Mouse (Mus musculus) kidney, adult 2 months (tissue): Measurements from ENCODE around the gene Batf3. TPM values are rescaled to one million over a fixed set of nuclear protein-coding genes. Genes with fewer than 3 reads are reported as not detected.
A peak's percentile ranks its signal among the peaks of the same experiment; 100 is the strongest.

Source experiments
- DNase-seq: peaks from one replicate; pipeline ENCODE4 v3.0.0; 2021
- H3K27ac ChIP-seq: fragments of 200-500 bp; 2 replicates; pipeline ENCODE4 v1.5.1; 2012; ENCODE audit warnings: low read depth, low read length, control low read depth, inconsistent platforms; ENCODE audit not compliant: insufficient read depth
- H3K27me3 ChIP-seq: fragments of 200-500 bp; replicated peaks from 2 replicates; pipeline ENCODE4 v1.6.1; 2012; ENCODE audit warnings: mild to moderate bottlenecking, moderate library complexity, low read length, inconsistent platforms; ENCODE audit not compliant: control insufficient read depth, insufficient read depth
- H3K36me3 ChIP-seq: fragments of 200-500 bp; 2 replicates; pipeline ENCODE4 v1.6.1; 2012; ENCODE audit warnings: mild to moderate bottlenecking, moderate library complexity, low read length, inconsistent platforms; ENCODE audit not compliant: control insufficient read depth, insufficient read depth
- H3K4me1 ChIP-seq: fragments of 200-500 bp; 2 replicates; pipeline ENCODE4 v1.6.1; 2011; ENCODE audit warnings: low read length; ENCODE audit not compliant: control insufficient read depth, insufficient read depth
- H3K4me3 ChIP-seq: fragments of 200-500 bp; 2 replicates; pipeline ENCODE4 v1.5.1; 2011; ENCODE audit warnings: mild to moderate bottlenecking, low read depth, low read length, control low read depth; ENCODE audit not compliant: insufficient read depth
- CTCF ChIP-seq: fragments of 200-500 bp; conservative IDR thresholded peaks from 2 replicates; pipeline ENCODE4 v1.5.1; 2011; ENCODE audit warnings: low read depth, mild to moderate bottlenecking, control low read depth, low read length, moderate library complexity, mixed read lengths; ENCODE audit not compliant: insufficient read depth, insufficient read length
- POLR2A ChIP-seq: fragments of 200-500 bp; IDR thresholded peaks from one replicate; pipeline ENCODE4 v1.6.1; 2011; ENCODE audit warnings: low read depth, low read length, control low read depth
- WGBS: fragments of 180-500 bp; shearing (Covaris S2); methylation state at CpG from one replicate; pipeline ENCODE4 v1.1.7; 2018; 5-methylcytosine and 5-hydroxymethylcytosine counted together
- polyA plus RNA-seq: library from polyadenylated mRNA; depleted of rRNA; stranded (reverse); fragments of >200 nt; gene quantifications from 2 replicates; pipeline ENCODE4 v1.2.3, GENCODE M21; 2012

Batf3 gene
- polyA plus RNA-seq, 1 experiment = 4.9 TPM

DNA sequence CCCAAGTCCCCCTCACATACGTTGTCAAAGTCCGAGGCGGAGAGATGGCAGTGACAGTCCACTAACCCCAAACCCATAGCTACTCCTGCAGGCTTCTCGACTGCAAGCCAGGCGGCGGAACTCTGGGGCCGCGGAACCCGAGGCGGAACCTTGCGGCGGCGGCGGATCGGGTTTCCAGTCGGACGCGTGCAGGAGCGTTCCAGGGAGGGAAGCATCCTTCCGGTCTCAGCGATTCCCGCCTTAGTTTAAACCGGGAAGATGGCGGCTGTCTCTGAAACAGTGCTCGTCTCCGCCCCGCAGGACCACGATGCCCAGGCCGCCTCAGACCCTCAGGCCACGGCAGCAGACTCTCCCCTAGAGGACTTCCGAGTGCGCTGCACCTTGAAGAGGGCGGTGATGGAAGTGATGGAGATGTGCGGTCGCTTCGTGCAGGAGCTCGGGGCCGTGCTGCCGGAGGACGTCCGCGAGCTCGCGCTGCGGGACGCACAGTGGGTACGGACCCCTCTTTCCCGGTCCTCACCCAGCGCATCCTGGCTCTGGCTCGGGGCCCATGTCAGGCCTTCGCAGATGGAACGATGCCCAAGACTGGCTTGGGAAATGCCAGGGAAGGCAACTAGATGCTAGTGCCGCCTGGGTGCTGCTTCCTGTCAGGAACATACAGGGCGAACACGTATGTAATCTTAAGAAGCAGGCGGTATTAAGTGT, 34.7 kb upstream of the Batf3 start, which contains the start of the genes Tatdn3 and Nsl1:
Gene Tatdn3, minus strand, starts transcription at position 152 of the 705 bp plus-strand sequence.
Gene Nsl1, plus strand, starts transcription at position 232 of the 705 bp plus-strand sequence.
- under 1% methylated on average over 56 of the region's 56 CpGs for WGBS
- Histone ChIP-seq H3K27me3 (no peaks in the 10 kb centered on the region), H3K27ac (peak within 1 kb of the TSS; percentile 26; the same call in 1 of the 2 replicates), H3K4me1 (no peaks in the 10 kb centered on the region), H3K4me3 (peak within 1 kb of the TSS; percentile 63), H3K36me3 (no peaks in the 10 kb centered on the region)
- DNase-seq = peak; percentile 93
- TF ChIP-seq CTCF = 0 out of 2 replicates have a peak, but pooled peaks have one; percentile 15
- TF ChIP-seq POLR2A = no peak

GRCm38 (mm10) chr1:191063700-191064099, 33.9 kb upstream of the Batf3 start:
- Histone ChIP-seq H3K4me1 (no peaks in the 10 kb centered on the region), H3K27me3 (no peaks in the 10 kb centered on the region), H3K36me3 (no peaks in the 10 kb centered on the region), H3K27ac (no peak overlapping the region), H3K4me3 (no peak overlapping the region)
- 55% methylated on average over 9 of the region's 9 CpGs for WGBS
- no peak for DNase-seq
- no peak for TF ChIP-seq CTCF
- no peak for TF ChIP-seq POLR2A

DNA sequence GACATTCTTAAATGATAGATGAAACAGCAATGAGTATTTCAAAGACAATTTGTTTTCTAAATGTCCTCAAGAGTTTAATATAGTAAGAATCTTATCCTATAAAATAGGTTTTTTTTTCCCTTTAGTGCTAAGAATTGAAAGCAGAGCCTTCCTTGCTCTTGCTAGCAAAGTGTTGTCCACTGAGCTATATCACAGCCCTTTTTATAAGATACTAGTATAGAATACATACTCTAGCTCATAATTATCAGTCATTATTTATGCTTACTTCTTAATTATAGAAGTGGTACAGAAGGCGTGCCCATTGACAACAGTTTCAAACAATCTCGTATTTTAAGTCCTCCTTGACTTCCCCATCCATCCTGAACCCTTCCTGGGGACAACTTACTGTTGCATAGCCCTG, 33.1 kb upstream of the Batf3 start:
- whole genome bisulfite sequencing = 94% methylated on average over 2 of the region's 2 CpGs

GRCm38 (mm10) chr1:191065188-191065587, 32.5 kb upstream of the Batf3 start:
- Histone ChIP-seq H3K4me1 (no peaks in the 10 kb centered on the region), H3K36me3 (no peaks in the 10 kb centered on the region), H3K27ac (no peak overlapping the region), H3K4me3 (no peak overlapping the region), H3K27me3 (no peaks in the 10 kb centered on the region)
- DNase-seq = no peak
- 79% methylated on average over 4 of the region's 4 CpGs for WGBS
- TF ChIP-seq CTCF = no peak
- no peak for TF ChIP-seq POLR2A

More for the DNA sequence above, 33.1 kb upstream of the Batf3 start:
- TF ChIP-seq CTCF (no peak), POLR2A (no peak)
- no peak for DNase-seq
- Histone ChIP-seq H3K4me3 (no peak overlapping the region), H3K36me3 (no peaks in the 10 kb centered on the region), H3K27ac (no peak overlapping the region), H3K27me3 (no peaks in the 10 kb centered on the region), H3K4me1 (no peaks in the 10 kb centered on the region)

GRCm38 (mm10) chr1:191068377-191068776, 29.3 kb upstream of the Batf3 start:
- H3K4me3 ChIP-seq = no peak overlapping the region
- TF ChIP-seq CTCF = peak; percentile 34
- TF ChIP-seq POLR2A = no peak
- H3K27me3 ChIP-seq = no peaks in the 10 kb centered on the region
- H3K4me1 ChIP-seq = peaks cover 10% of the 10 kb centered on the region; the same call in 1 of the 2 replicates
- H3K36me3 ChIP-seq = no peaks in the 10 kb centered on the region
- WGBS = 69% methylated on average over 5 of the region's 5 CpGs
- H3K27ac ChIP-seq = no peak overlapping the region
- no peak for DNase-seq

GRCm38 (mm10) chr1:191070259-191070658, 27.4 kb upstream of the Batf3 start:
- Histone ChIP-seq H3K27ac (no peak overlapping the region), H3K4me1 (peaks cover 10% of the 10 kb centered on the region; the same call in 1 of the 2 replicates), H3K27me3 (no peaks in the 10 kb centered on the region), H3K4me3 (no peak overlapping the region), H3K36me3 (no peaks in the 10 kb centered on the region)
- WGBS = 89% methylated on average over 4 of the region's 4 CpGs
- no peak for DNase-seq
- TF ChIP-seq POLR2A (no peak), CTCF (no peak)

- 69% methylated on average over 6 of the region's 6 CpGs for WGBS
- Histone ChIP-seq H3K36me3 (no peaks in the 10 kb centered on the region), H3K27ac (no peak overlapping the region), H3K4me3 (no peak overlapping the region), H3K27me3 (no peaks in the 10 kb centered on the region), H3K4me1 (peaks cover 10% of the 10 kb centered on the region; the same call in 1 of the 2 replicates)
- peak; percentile 33 for DNase-seq
- no peak for TF ChIP-seq POLR2A
- no peak for TF ChIP-seq CTCF
Observed at GRCm38 (mm10) chr1:191071613-191072012, 26.0 kb upstream of the Batf3 start.
